In the genomic region with DNA sequence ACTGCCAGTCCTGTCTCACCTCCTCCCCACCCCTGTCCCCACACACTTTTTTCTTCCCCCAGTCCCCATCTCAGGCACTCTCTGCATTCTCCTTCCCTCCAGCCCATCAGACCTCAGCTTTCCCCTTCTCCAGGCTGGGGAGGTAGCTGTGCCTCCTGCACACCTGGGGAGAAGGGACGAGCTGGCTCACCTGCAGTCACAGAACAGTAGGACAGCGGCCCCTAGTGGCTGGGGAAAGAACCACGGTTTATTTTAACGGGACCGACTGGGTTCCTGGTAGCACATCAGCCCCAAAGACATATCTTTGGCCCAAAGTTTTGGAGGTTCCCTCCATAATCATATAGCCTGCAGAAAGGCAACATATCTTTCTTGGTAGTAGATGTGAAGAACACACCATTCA, we compare ENCODE assay signal across 8 mouse cellular contexts. TPM values are rescaled to one million over a fixed set of nuclear protein-coding genes. Genes with fewer than 3 reads are reported as not detected.
DNase-seq lines count a peak whose midpoint lies in the region; ATAC-seq and TF ChIP-seq lines count a peak whose summit lies in the region.

No protein-coding gene starts in this region.

- no peak for TF ChIP-seq EP300 in lung, postnatal 0 days (IDR thresholded peaks at IDR 0.05)

- peak; percentile 69 for DNase-seq in ovary, postnatal 36 days (ENCODE audit: low spot score)
- no peak for DNase-seq in ovary, postnatal 10 days (ENCODE audit: low spot score)
- DNase-seq in adrenal gland, postnatal 10 days, result peak; percentile 90
- peak; percentile 56 for DNase-seq in embryo, embryonic 9.5 days (ENCODE audit: extremely low spot score)
- peak; percentile 86 for DNase-seq in kidney, postnatal 10 days
- peak; percentile 77 for DNase-seq in lung, postnatal 0 days (ENCODE audit: low spot score)
- DNase-seq in spleen, adult 12 weeks (ENCODE audit: low spot score), result peak; percentile 68

- no peak overlapping the region for H3K4me3 ChIP-seq in lung, postnatal 0 days (ENCODE audit: low read depth, low read length)

- H3K27me3 ChIP-seq in lung, postnatal 0 days (replicated peaks; ENCODE audit: insufficient read depth, low read length), result peaks cover 6% of the 10 kb centered on the region; the same call in 1 of the 2 replicates

- TF ChIP-seq CTCF in lung, postnatal 0 days (IDR thresholded peaks at IDR 0.05), result peak; percentile 96

- H3K4me2 ChIP-seq in lung, postnatal 0 days (replicated peaks; ENCODE audit: low read depth, low read length), result no peak overlapping the region

- no peak overlapping the region for H3K27ac ChIP-seq in lung, postnatal 0 days (ENCODE audit: low read length)

- ATAC-seq in lung, postnatal 0 days, result no peak
- ATAC-seq in activated CD4-positive, CD25-positive, alpha-beta regulatory T cell, adult 4 months, result no peak

- no peak overlapping the region for H3K9ac ChIP-seq in lung, postnatal 0 days (replicated peaks; ENCODE audit: low read depth)

- no peaks in the 10 kb centered on the region for H3K4me1 ChIP-seq in lung, postnatal 0 days (ENCODE audit: insufficient read depth, low read depth, low read length)

- under 1% methylated on average over 5 of the region's 5 CpGs for WGBS in lung, postnatal 0 days

- H3K36me3 ChIP-seq in lung, postnatal 0 days (ENCODE audit: insufficient read depth, low read length), result no peaks in the 10 kb centered on the region

- no peaks in the 10 kb centered on the region for H3K9me3 ChIP-seq in lung, postnatal 0 days (ENCODE audit: low read length)

RNA-seq across cellular contexts. Expression of gene Adgrl1, which starts 6.0 kb away (rescaled TPM):
- 10 to 100 TPM; 48.7 to 60.4 TPM for total RNA-seq in adrenal gland, postnatal 10 days (2021)
- 11.4 and 14.3 TPM in 2 replicates for polyA plus RNA-seq in lung, postnatal 0 days (2015; fragmentation: Nextera tagmentation; extraction: Ambion mirVana)
- 10 to 100 TPM in 1 of 2 experiments, 1 to 10 TPM in 1; 9.3 to 11.0 TPM for polyA plus RNA-seq in activated CD4-positive, CD25-positive, alpha-beta regulatory T cell, adult 4 months (2017; shearing (Covaris generic))
